Mouse (Mus musculus) liver, adult 2 months (tissue): ENCODE measurements around the gene Rgs8.

Experiments used
- CTCF ChIP-seq: fragments of 200-500 bp; IDR thresholded peaks from 2 replicates; pipeline ENCODE4 v1.5.1; 2011; ENCODE audit warnings: low read depth, low read length, control low read depth
- POLR2A ChIP-seq: fragments of 200-500 bp; IDR thresholded peaks from 2 replicates; pipeline ENCODE4 v1.6.1; 2011; ENCODE audit warnings: low read length, control low read depth; ENCODE audit not compliant: insufficient read depth; ENCODE audit errors: extremely low read depth

GRCm38 (mm10) chr1:153661689-153662002 lies 8.8 kb downstream of the Rgs8 start:
- TF ChIP-seq POLR2A (no peak), CTCF (no peak)
